Mouse (Mus musculus): ENCODE data around the gene BC004004. TPM values are rescaled to one million over a fixed set of nuclear protein-coding genes. Genes with fewer than 3 reads are reported as not detected.
"Not testable (repeated sequence)": the region's sequence is repeated elsewhere in the genome, so short reads cannot be mapped to it uniquely, and the experiment has no call there.

BC004004 gene
- polyA plus RNA-seq, 1 experiment from 2014 or later, result 62.8 TPM

DNA sequence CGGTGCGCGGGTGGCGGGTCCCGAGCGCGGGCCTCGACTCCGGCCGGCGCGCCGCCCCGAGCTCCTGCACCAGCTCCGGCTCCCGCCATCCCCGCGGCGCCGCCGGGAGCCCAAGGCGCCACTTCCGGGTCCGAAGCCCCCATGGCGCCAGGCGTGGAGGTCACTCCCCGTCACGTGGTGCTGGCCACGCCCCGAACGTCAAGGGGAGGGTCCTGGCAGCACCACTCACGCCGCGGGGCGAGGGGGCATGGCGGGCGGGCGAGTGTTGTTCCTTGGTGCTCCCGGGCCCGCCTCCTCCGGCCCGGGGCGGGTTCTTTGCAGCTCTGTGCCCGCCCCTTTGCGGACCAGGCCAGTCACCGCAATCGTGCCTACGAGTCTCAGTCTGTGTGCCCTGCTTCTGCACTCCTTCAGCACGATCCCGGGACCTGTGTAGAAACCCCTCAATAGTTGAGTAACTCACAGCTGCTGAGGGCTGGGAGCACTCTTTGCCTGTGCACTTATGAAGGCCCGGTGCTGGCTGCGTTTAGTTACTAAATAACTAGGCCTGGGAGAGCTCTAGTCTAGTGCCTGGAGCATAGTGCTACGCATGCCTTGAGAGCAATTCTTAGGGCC lies 79.2 kb downstream of the BC004004 start, which contains the start of gene Mtch1:
Mtch1 (minus strand) TSS at position 290 of the 612 bp plus-strand sequence.
- WGBS, result 1% methylated on average over 53 of the region's 53 CpGs
- H3K36me3 ChIP-seq, result peaks cover 28% of the 10 kb centered on the region
- H3K27me3 ChIP-seq (ENCODE audit: low read depth, poor library complexity, severe bottlenecking), result no peaks in the 10 kb centered on the region
- H3K27ac ChIP-seq (replicated peaks), result peak within 1 kb of the TSS; percentile 94
- peak within 1 kb of the TSS; percentile 83 for H3K4me3 ChIP-seq
- no peaks in the 10 kb centered on the region for H3K9me3 ChIP-seq (replicated peaks)
- peaks cover 42% of the 10 kb centered on the region for H3K4me1 ChIP-seq
- peak; percentile 100 for DNase-seq (ENCODE audit: low spot score)

DNA sequence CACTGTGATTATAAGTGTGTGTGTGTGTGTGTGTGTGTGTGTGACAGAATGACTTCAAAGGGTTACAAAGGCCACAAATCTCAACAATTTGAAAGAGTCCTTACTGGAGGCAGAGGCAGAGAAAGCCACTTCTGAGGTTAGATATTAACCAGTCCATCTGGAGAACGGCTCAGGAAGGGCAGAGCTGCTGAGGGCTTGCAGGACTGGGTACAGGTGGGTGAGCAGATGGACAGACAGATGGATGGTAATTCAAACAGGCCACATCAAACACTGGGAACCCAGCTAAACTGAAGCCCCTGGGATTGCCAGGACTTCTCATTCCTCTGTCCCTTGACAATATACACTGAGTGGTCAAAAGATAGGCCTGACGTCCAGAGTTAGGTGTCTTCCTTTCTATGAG lies 80.4 kb downstream of the BC004004 start:
- Histone ChIP-seq H3K4me1 (peaks cover 38% of the 10 kb centered on the region), H3K27ac (replicated peaks) (0 out of 2 replicates have a peak overlapping the region, but pooled peaks have one; percentile 94), H3K4me3 (no peak overlapping the region), H3K36me3 (peaks cover 15% of the 10 kb centered on the region), H3K27me3 (ENCODE audit: low read depth, poor library complexity, severe bottlenecking) (no peaks in the 10 kb centered on the region), H3K9me3 (replicated peaks) (no peaks in the 10 kb centered on the region)
- no peak for DNase-seq (ENCODE audit: low spot score)
- 81% methylated on average over 2 of the region's 2 CpGs for WGBS

DNA sequence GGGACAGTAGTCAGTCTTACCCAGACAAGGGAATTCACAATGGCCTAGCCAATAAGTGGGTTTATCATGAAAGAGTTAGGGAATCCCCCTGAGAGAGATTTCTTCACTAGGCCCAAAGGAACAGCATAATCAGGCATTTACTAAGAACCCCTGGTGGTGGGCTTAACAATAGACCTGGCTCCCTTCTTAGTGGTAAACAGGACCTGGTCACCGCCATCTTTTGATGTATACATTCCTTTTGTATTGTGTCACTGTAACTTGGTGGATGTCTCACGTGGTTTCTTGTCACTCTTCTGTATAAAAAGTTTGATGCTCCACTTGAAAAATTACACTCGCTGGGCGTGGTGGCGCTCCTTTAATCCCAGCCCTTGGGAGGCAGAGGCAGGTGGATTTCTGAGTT lies 82.5 kb downstream of the BC004004 start:
- H3K4me1 ChIP-seq, result peaks cover 42% of the 10 kb centered on the region
- H3K4me3 ChIP-seq; H3K27me3 ChIP-seq (ENCODE audit: low read depth, poor library complexity, severe bottlenecking); DNase-seq (ENCODE audit: low spot score); H3K9me3 ChIP-seq (replicated peaks); H3K27ac ChIP-seq (replicated peaks); H3K36me3 ChIP-seq: not testable (repeated sequence)
- 71% methylated on average over 5 of the region's 5 CpGs for WGBS

DNA sequence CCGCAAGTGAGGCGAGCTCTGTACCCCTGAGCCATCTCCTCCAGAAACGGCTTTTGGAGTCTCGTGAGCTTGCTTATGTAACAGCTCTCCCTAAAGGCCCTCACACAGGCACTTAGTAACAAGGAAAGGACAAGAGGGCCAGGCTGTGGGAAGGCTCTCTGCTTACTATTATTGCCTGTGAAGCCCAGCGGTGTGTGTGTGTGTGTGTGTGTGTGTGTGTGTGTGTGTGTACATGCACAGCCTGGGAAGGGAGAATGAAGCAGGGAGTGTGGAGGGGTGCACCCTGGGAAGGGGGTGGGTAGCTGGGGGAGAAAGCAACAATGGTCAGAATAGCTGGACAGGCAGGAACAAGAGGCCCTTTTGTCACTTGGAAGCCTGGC lies 86.9 kb downstream of the BC004004 start:
- Histone ChIP-seq H3K9me3 (replicated peaks) (no peaks in the 10 kb centered on the region), H3K36me3 (no peaks in the 10 kb centered on the region), H3K4me1 (peaks cover 43% of the 10 kb centered on the region), H3K4me3 (peak overlapping the region; percentile 54), H3K27me3 (ENCODE audit: low read depth, poor library complexity, severe bottlenecking) (no peaks in the 10 kb centered on the region), H3K27ac (replicated peaks) (peak overlapping the region; percentile 98)
- 35% methylated on average over 5 of the region's 5 CpGs for WGBS
- peak; percentile 78 for DNase-seq (ENCODE audit: low spot score)

DNA sequence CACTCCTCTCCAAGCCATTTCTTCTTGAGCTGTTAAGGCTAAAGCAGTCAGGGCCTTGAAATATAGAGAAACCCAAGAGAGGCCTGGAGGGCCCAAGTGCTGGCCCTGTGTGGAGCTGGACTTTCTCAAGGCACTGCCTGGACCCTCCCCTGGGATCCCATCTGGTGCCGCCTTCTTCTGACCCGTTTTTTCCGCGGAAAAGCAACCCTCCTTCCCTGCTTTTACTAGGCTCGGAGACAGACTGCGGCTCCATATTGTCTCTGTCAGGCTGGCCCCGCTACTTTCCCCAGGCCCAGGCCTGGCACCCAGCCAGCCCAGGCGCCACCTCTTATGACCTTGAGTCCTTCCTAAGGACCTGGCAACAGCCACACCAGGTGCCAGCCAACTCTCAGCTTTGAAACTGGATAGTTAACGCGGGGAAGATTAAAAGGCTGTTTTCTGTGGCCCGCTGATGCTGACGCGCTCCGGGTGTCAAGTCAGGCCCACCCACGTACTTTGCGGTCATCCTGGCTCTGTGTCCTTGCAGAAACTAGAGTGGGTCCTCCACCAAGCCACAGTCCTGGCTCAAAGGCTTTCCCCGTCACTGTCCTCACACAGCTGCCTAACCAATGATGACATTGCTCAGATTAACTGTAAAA lies 87.4 kb downstream of the BC004004 start:
- Histone ChIP-seq H3K27me3 (ENCODE audit: low read depth, poor library complexity, severe bottlenecking) (no peaks in the 10 kb centered on the region), H3K4me3 (peak overlapping the region; percentile 54), H3K27ac (replicated peaks) (peak overlapping the region; percentile 98), H3K4me1 (peaks cover 49% of the 10 kb centered on the region), H3K9me3 (replicated peaks) (no peaks in the 10 kb centered on the region), H3K36me3 (no peaks in the 10 kb centered on the region)
- DNase-seq (ENCODE audit: low spot score), result no peak
- WGBS, result 28% methylated on average over 17 of the region's 17 CpGs

DNA sequence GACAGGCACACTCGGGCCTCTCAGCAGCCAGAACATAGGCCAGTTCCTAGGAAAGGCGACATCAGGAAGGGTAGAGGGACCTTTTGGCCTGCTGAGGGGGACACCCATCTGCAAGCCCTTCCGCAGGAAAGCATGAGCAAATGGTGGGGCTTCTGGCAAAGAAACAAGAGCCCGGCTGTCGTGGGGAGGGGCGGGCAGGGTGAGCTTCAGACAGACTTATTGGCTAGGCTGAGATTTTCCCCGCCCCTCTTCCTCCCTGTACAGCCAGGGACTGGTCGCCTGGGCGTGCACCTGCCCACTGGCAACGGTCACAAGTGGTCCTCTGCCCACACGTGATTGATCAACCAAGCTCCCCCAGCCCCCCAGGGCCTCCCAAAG lies 87.9 kb downstream of the BC004004 start:
- Histone ChIP-seq H3K27me3 (ENCODE audit: low read depth, poor library complexity, severe bottlenecking) (no peaks in the 10 kb centered on the region), H3K4me1 (peaks cover 53% of the 10 kb centered on the region), H3K9me3 (replicated peaks) (no peaks in the 10 kb centered on the region), H3K4me3 (peak overlapping the region; percentile 54), H3K27ac (replicated peaks) (peak overlapping the region; percentile 98), H3K36me3 (no peaks in the 10 kb centered on the region)
- under 1% methylated on average over 11 of the region's 11 CpGs for WGBS
- DNase-seq (ENCODE audit: low spot score), result peak; percentile 89

DNA sequence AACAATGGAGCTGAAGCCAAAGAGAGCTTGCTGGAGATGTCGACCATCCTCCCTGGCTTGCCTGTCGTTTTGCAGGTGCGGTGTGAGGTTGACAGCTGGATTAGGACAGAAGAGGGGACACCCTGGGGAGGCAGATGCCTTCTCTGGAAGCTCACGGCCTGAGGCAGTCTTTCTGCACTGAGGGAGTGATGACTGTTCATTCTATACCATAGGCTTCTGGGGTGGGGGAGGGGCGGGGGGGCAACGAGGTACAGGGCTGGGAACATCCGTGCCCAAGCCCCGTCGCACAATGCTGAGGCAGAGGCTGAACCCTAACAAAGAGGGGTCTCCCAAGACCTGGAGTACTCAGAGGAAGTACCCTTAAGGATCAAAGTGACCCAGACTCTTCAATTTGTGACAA lies 88.3 kb downstream of the BC004004 start:
- H3K27ac ChIP-seq (replicated peaks), result peak overlapping the region; percentile 98
- DNase-seq (ENCODE audit: low spot score), result no peak
- no peaks in the 10 kb centered on the region for H3K36me3 ChIP-seq
- WGBS, result 7% methylated on average over 9 of the region's 9 CpGs
- no peaks in the 10 kb centered on the region for H3K9me3 ChIP-seq (replicated peaks)
- H3K27me3 ChIP-seq (ENCODE audit: low read depth, poor library complexity, severe bottlenecking), result no peaks in the 10 kb centered on the region
- peaks cover 54% of the 10 kb centered on the region for H3K4me1 ChIP-seq
- H3K4me3 ChIP-seq, result peak overlapping the region; percentile 54

DNA sequence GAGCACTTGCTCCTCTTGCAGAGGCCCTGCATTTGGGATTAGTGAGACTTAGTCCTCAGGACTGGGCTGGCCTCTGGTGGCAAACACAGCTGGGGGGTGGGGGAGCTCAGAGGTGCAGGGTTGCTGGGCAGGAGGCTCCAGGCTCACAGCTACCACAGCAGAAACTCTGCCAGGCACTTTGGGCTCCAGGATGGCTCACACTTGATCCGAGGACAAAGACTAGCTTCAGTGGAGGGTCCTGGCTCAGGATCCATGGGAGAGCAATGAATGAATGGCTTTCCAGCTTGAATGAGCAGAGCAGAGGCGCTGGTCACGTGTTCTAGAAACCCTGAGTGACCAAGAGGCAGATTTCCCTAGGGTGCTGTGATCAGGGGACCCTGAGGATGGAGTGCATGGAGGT lies 90.3 kb downstream of the BC004004 start:
- H3K27ac ChIP-seq (replicated peaks), result peak overlapping the region; percentile 61
- WGBS, result 40% methylated on average over 3 of the region's 3 CpGs

DNA sequence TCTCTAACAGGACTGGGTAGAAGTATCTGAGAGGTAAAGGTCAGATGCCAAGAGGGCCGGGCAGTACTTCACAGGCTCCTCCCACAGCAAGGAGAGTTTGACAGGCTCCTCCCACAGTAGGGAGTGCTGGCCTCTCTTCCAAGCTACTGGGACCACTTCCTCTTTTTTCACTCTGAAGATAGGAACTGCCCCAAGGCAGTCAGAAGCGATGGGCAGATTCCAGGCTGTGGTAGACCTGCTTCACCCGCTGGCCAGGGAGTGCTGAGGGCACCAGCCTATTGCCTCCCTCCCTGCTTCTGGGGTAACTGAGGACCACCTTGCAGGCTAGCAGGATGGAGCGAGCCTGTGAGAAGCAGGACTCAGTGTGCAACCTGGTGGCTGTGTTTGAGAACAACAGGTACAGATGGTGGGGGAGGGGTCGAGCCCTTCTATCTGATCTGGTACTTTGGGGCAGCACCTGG lies 92.2 kb downstream of the BC004004 start, which contains the start of gene Fgd2:
Fgd2 (plus strand) TSS at position 154 of the 461 bp plus-strand sequence.
- Histone ChIP-seq H3K9me3 (replicated peaks) (no peaks in the 10 kb centered on the region), H3K27me3 (ENCODE audit: low read depth, poor library complexity, severe bottlenecking) (no peaks in the 10 kb centered on the region), H3K27ac (replicated peaks) (peak within 1 kb of the TSS; percentile 65; the same call in 1 of the 2 replicates), H3K36me3 (no peaks in the 10 kb centered on the region), H3K4me3 (no peak within 1 kb of the TSS), H3K4me1 (peaks cover 45% of the 10 kb centered on the region)
- no peak for DNase-seq (ENCODE audit: low spot score)
- 28% methylated on average over 5 of the region's 5 CpGs for WGBS

More for the DNA sequence above, 90.3 kb downstream of the BC004004 start:
- Histone ChIP-seq H3K36me3 (no peaks in the 10 kb centered on the region), H3K4me3 (no peak overlapping the region), H3K4me1 (peaks cover 58% of the 10 kb centered on the region), H3K9me3 (replicated peaks) (no peaks in the 10 kb centered on the region), H3K27me3 (ENCODE audit: low read depth, poor library complexity, severe bottlenecking) (no peaks in the 10 kb centered on the region)
- DNase-seq (ENCODE audit: low spot score), result no peak

DNA sequence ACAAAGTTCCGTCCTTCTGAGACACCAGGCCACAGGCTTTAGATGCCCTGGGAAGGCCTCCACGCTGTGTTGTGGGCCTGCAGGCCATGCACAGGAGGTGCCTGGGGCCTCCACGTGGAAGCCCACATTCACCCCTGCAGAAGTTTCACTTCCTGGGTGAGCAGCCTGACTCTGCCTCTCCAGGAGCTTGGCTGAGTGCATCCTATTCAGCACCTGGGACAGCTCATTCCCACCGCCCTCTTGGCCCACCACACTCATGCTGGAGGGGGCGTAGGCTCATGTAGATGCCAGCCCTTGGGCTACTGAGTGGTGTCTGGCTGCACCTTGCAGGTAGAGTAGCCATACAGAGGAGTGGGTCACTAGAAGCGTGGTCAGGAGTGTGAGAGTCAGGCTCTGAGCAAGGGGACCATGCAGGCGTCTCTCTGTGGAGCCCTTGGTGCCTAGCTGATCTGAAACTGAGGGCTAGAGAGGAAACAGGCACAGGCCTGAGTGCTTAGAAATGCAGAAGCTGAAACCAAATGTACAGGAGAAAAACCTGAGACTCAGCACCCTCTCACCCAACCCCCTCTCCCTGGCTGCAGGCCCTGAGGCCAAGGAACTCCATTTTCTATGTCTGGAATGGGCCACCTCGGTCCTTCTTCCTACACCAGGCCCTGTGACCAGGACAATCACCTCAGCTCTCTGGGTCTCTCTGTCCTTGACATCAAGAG lies 93.5 kb downstream of the BC004004 start:
- 61% methylated on average over 8 of the region's 8 CpGs for WGBS
- Histone ChIP-seq H3K36me3 (no peaks in the 10 kb centered on the region), H3K9me3 (replicated peaks) (no peaks in the 10 kb centered on the region), H3K27me3 (ENCODE audit: low read depth, poor library complexity, severe bottlenecking) (no peaks in the 10 kb centered on the region), H3K27ac (replicated peaks) (no peak overlapping the region; the same call in 1 of the 2 replicates), H3K4me1 (peaks cover 31% of the 10 kb centered on the region), H3K4me3 (no peak overlapping the region)
- DNase-seq (ENCODE audit: low spot score), result no peak

DNA sequence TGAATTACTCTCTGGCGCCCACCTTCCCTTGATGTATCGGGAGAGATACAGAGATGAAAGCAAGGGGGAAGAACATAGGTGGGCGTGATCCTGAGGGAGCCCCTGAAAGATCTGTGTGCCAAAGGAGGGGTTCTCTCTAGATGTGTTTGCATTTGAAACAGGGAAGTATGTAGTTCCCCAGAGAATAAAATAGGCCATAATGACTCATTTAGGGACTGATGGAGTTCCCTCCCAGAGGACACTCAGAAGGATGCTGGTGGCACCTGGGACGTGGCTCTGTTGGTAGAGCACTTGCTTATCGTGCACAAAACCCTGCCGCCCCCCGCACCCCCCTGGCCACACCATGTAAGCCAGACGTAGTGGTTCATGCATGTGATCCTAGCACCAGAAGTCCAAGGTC lies 94.5 kb downstream of the BC004004 start:
- 0 out of 2 replicates have a peak, but pooled peaks cover 6% of the 10 kb centered on the region for H3K27me3 ChIP-seq (ENCODE audit: low read depth, poor library complexity, severe bottlenecking)
- H3K4me3 ChIP-seq, result no peak overlapping the region
- no peak for DNase-seq (ENCODE audit: low spot score)
- WGBS, result 93% methylated on average over 8 of the region's 8 CpGs
- no peaks in the 10 kb centered on the region for H3K36me3 ChIP-seq
- peaks cover 25% of the 10 kb centered on the region for H3K4me1 ChIP-seq
- H3K9me3 ChIP-seq (replicated peaks), result no peaks in the 10 kb centered on the region
- H3K27ac ChIP-seq (replicated peaks), result no peak overlapping the region

Data from midbrain, embryonic 10.5 days (tissue).